Mouse (Mus musculus): ENCODE measurements around the gene Lrch1. TPM values are rescaled to one million over a fixed set of nuclear protein-coding genes. Genes with fewer than 3 reads are reported as not detected.

Lrch1 gene
- polyA plus RNA-seq, 1 experiment from 2014 or later = 16.6 TPM

- H3K36me3 ChIP-seq = no peaks in the 10 kb centered on the region
- 77% methylated on average over 6 of the region's 6 CpGs for WGBS
Observed at GRCm38 (mm10) chr14:74976972-74977371, 29.3 kb upstream of the Lrch1 start.

DNA sequence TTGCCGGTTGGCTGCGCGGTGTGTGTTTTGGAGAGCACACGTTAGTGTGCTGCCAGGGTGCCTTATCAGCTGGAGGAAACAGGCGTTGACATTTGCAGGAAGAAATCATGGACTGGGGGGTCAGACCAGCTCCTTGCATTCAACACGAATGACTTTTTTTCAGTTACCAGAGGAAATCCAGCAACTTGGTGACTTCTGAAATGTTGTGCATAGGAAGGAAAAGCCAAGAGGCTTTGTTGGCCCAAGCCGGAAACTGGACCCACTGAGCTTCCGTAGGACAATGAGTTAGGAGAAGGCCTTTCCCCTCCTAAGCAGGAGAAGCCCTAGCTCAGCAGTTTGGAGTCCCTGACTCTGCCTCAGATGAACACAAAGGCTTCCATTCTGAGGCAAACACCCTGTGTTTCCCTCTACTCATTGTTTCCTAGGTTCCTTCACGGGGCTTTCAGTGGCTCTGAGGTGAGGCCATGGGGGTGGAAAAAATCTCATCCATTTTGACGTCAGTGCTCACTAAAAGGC is 26.5 kb upstream of the Lrch1 start:
- Histone ChIP-seq H3K9ac (no peak overlapping the region), H3K9me3 (replicated peaks) (no peaks in the 10 kb centered on the region), H3K4me3 (no peak overlapping the region), H3K27ac (ENCODE audit: poor library complexity, severe bottlenecking) (peak overlapping the region; percentile 59), H3K4me2 (no peak overlapping the region), H3K36me3 (no peaks in the 10 kb centered on the region), H3K27me3 (replicated peaks) (0 out of 2 replicates have a peak, but pooled peaks cover 6% of the 10 kb centered on the region), H3K4me1 (replicated peaks) (peaks cover 33% of the 10 kb centered on the region)
- ATAC-seq (ENCODE audit: insufficient number of reproducible peaks, low FRiP score) = peak; percentile 76
- 27% methylated on average over 10 of the region's 10 CpGs for WGBS

More at GRCm38 (mm10) chr14:74976972-74977371, 29.3 kb upstream of the Lrch1 start:
- no peak overlapping the region for H3K4me3 ChIP-seq
- H3K27ac ChIP-seq (ENCODE audit: poor library complexity, severe bottlenecking) = no peak overlapping the region
- H3K4me1 ChIP-seq (replicated peaks) = peaks cover 33% of the 10 kb centered on the region
- no peak for ATAC-seq (ENCODE audit: insufficient number of reproducible peaks, low FRiP score)
- H3K9me3 ChIP-seq (replicated peaks) = no peaks in the 10 kb centered on the region
- H3K4me2 ChIP-seq = no peak overlapping the region
- H3K9ac ChIP-seq = no peak overlapping the region
- peaks cover 6% of the 10 kb centered on the region; the same call in 1 of the 2 replicates for H3K27me3 ChIP-seq (replicated peaks)

DNA sequence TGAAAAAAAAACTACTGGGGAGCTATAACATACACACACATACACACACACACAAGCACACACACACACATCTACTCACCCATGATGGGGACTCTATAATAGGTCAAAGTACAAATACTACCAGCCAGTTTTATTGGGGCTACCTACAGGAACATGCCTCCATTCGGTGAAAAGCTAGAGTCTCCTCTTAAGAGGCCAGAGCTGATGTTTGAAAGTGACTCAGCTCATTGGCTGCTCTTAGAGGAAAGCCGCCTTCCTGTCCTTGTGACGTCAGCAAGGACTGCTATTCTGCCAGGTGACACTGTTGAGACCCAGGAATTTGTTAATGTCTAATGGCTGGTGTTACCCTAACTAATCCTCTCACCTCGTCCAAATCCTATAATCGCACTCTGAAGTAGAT is 25.0 kb upstream of the Lrch1 start:
- WGBS = 65% methylated on average over 5 of the region's 5 CpGs
- H3K4me2 ChIP-seq = no peak overlapping the region
- no peak overlapping the region for H3K9ac ChIP-seq
- H3K4me1 ChIP-seq (replicated peaks) = peaks cover 33% of the 10 kb centered on the region
- no peaks in the 10 kb centered on the region for H3K36me3 ChIP-seq
- H3K4me3 ChIP-seq = no peak overlapping the region
- 0 out of 2 replicates have a peak, but pooled peaks cover 6% of the 10 kb centered on the region for H3K27me3 ChIP-seq (replicated peaks)
- ATAC-seq (ENCODE audit: insufficient number of reproducible peaks, low FRiP score) = no peak
- H3K27ac ChIP-seq (ENCODE audit: poor library complexity, severe bottlenecking) = no peak overlapping the region
- 0 out of 2 replicates have a peak, but pooled peaks cover under 1% of the 10 kb centered on the region for H3K9me3 ChIP-seq (replicated peaks)

GRCm38 (mm10) chr14:74972216-74972615 is 24.5 kb upstream of the Lrch1 start:
- no peak overlapping the region for H3K4me3 ChIP-seq
- 11% methylated on average over 3 of the region's 3 CpGs for WGBS

GRCm38 (mm10) chr14:74963402-74963764 is 15.7 kb upstream of the Lrch1 start:
- no peaks in the 10 kb centered on the region for H3K4me1 ChIP-seq (replicated peaks)
- H3K36me3 ChIP-seq = no peaks in the 10 kb centered on the region
- no peak overlapping the region for H3K9ac ChIP-seq
- no peak for ATAC-seq (ENCODE audit: insufficient number of reproducible peaks, low FRiP score)
- H3K27ac ChIP-seq (ENCODE audit: poor library complexity, severe bottlenecking) = no peak overlapping the region
- no peak overlapping the region for H3K4me2 ChIP-seq
- H3K27me3 ChIP-seq (replicated peaks) = peaks cover 7% of the 10 kb centered on the region; the same call in 1 of the 2 replicates
- no peak overlapping the region for H3K4me3 ChIP-seq
- 0 out of 2 replicates have a peak, but pooled peaks cover 7% of the 10 kb centered on the region for H3K9me3 ChIP-seq (replicated peaks)
- 75% methylated on average over 3 of the region's 3 CpGs for WGBS

More at GRCm38 (mm10) chr14:74972216-74972615, 24.5 kb upstream of the Lrch1 start:
- H3K9me3 ChIP-seq (replicated peaks) = 0 out of 2 replicates have a peak, but pooled peaks cover 5% of the 10 kb centered on the region
- no peak overlapping the region for H3K9ac ChIP-seq
- peak; percentile 36; the same call in 1 of the 2 replicates for ATAC-seq (ENCODE audit: insufficient number of reproducible peaks, low FRiP score)
- H3K27me3 ChIP-seq (replicated peaks) = 0 out of 2 replicates have a peak, but pooled peaks cover 6% of the 10 kb centered on the region
- no peak overlapping the region for H3K4me2 ChIP-seq
- no peaks in the 10 kb centered on the region for H3K36me3 ChIP-seq
- H3K4me1 ChIP-seq (replicated peaks) = peaks cover 33% of the 10 kb centered on the region
- H3K27ac ChIP-seq (ENCODE audit: poor library complexity, severe bottlenecking) = no peak overlapping the region

- H3K27ac ChIP-seq (ENCODE audit: poor library complexity, severe bottlenecking) = no peak overlapping the region
Observed at GRCm38 (mm10) chr14:74962713-74963401, 15.2 kb upstream of the Lrch1 start.

GRCm38 (mm10) chr14:74960568-74960967 is 12.9 kb upstream of the Lrch1 start:
- no peaks in the 10 kb centered on the region for H3K9me3 ChIP-seq (replicated peaks)
- H3K4me2 ChIP-seq = no peak overlapping the region
- WGBS = 71% methylated on average over 5 of the region's 5 CpGs
- peaks cover 7% of the 10 kb centered on the region; the same call in 1 of the 2 replicates for H3K27me3 ChIP-seq (replicated peaks)
- H3K4me1 ChIP-seq (replicated peaks) = no peaks in the 10 kb centered on the region
- no peak for ATAC-seq (ENCODE audit: insufficient number of reproducible peaks, low FRiP score)
- no peak overlapping the region for H3K9ac ChIP-seq
- H3K36me3 ChIP-seq = no peaks in the 10 kb centered on the region
- no peak overlapping the region for H3K4me3 ChIP-seq
- H3K27ac ChIP-seq (ENCODE audit: poor library complexity, severe bottlenecking) = no peak overlapping the region

More at GRCm38 (mm10) chr14:74962713-74963401, 15.2 kb upstream of the Lrch1 start:
- peaks cover 7% of the 10 kb centered on the region; the same call in 1 of the 2 replicates for H3K27me3 ChIP-seq (replicated peaks)
- H3K36me3 ChIP-seq = no peaks in the 10 kb centered on the region
- no peaks in the 10 kb centered on the region for H3K4me1 ChIP-seq (replicated peaks)
- 70% methylated on average over 8 of the region's 8 CpGs for WGBS
- H3K9ac ChIP-seq = no peak overlapping the region
- H3K9me3 ChIP-seq (replicated peaks) = 0 out of 2 replicates have a peak, but pooled peaks cover 7% of the 10 kb centered on the region
- H3K4me3 ChIP-seq = no peak overlapping the region
- H3K4me2 ChIP-seq = no peak overlapping the region
- ATAC-seq (ENCODE audit: insufficient number of reproducible peaks, low FRiP score) = no peak

DNA sequence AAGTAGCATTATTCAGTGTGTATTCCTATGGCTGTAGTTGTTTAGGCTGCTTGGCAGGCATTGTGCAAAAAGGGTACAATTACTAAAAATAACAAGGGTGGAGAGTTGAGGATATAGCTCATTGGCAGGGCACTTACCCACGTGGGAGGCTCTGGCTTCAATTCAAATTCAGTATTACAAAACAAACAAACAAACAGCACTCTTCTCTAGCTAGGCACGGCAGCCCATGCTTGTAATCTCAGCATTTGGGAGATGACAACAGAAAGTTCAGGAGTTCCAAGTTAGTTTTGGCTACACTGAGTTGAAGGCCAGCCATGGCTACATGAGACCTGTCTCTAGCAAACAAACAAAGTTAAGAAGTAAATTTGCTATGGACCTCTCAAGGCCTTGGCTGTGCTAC is 9.0 kb upstream of the Lrch1 start:
- no peak overlapping the region for H3K27ac ChIP-seq (ENCODE audit: poor library complexity, severe bottlenecking)
- 44% methylated on average over 2 of the region's 2 CpGs for WGBS
- no peak overlapping the region for H3K4me2 ChIP-seq
- H3K9me3 ChIP-seq (replicated peaks) = no peaks in the 10 kb centered on the region
- H3K9ac ChIP-seq = no peak overlapping the region
- ATAC-seq (ENCODE audit: insufficient number of reproducible peaks, low FRiP score) = no peak
- H3K4me3 ChIP-seq = no peak overlapping the region
- peaks cover 6% of the 10 kb centered on the region for H3K27me3 ChIP-seq (replicated peaks)
- no peaks in the 10 kb centered on the region for H3K36me3 ChIP-seq
- H3K4me1 ChIP-seq (replicated peaks) = peaks cover 7% of the 10 kb centered on the region; the same call in 1 of the 2 replicates

- Histone ChIP-seq H3K27ac (ENCODE audit: poor library complexity, severe bottlenecking) (no peak overlapping the region), H3K9me3 (replicated peaks) (no peaks in the 10 kb centered on the region), H3K4me3 (no peak overlapping the region), H3K27me3 (replicated peaks) (peaks cover 1% of the 10 kb centered on the region), H3K4me1 (replicated peaks) (peaks cover 7% of the 10 kb centered on the region; the same call in 1 of the 2 replicates), H3K36me3 (no peaks in the 10 kb centered on the region), H3K4me2 (no peak overlapping the region), H3K9ac (no peak overlapping the region)
- no peak for ATAC-seq (ENCODE audit: insufficient number of reproducible peaks, low FRiP score)
- WGBS = 83% methylated on average over 1 of the region's 1 CpGs
Observed at GRCm38 (mm10) chr14:74956234-74956633, 8.6 kb upstream of the Lrch1 start.

DNA sequence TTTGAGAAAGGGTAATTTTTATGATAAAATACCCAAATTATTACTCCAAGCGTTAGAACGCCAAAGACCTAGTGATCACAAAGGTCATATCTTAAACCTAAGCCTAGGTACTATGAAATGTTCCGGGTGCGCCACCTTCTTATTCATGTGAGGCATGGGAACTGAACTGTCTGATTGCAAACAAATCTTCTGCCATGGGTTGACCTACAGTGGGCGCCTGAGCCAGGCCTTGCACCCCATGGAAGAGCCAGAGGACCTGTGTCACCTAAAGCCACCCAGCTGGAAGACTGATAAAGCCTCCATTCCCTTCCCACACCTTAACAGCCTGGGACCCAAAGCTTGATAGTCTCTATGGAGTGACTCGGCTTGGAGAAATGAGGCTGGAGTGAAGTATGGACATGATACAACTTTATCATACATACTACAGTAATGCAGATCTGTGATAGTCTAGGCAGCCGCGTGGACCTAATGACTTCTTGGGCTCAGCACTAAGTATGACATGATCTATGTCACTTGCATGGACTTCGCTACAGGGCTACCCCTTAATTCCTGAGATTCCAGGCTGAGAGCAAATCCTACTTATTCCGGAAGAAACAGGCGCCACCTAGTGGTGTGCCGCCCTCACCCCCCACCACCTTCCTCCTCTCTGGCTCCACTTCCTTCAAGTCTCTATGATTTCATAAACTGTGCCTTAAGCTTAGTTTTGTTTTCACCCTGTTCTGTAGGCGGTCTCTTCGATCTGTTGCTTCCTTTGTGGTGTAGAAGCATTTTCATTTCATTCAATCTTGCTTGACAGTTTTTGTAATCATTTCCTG is 957 bp upstream of the Lrch1 start:
- ATAC-seq (ENCODE audit: insufficient number of reproducible peaks, low FRiP score) = no peak
- no peaks in the 10 kb centered on the region for H3K36me3 ChIP-seq
- peaks cover 31% of the 10 kb centered on the region for H3K4me1 ChIP-seq (replicated peaks)
- peak overlapping the region; percentile 90; the same call in 1 of the 2 replicates for H3K27ac ChIP-seq (ENCODE audit: poor library complexity, severe bottlenecking)
- 35% methylated on average over 14 of the region's 14 CpGs for WGBS
- H3K4me3 ChIP-seq = peak overlapping the region; percentile 91
- H3K27me3 ChIP-seq (replicated peaks) = no peaks in the 10 kb centered on the region; the same call in 1 of the 2 replicates
- no peaks in the 10 kb centered on the region for H3K9me3 ChIP-seq (replicated peaks)
- H3K4me2 ChIP-seq = peak overlapping the region; percentile 93
- H3K9ac ChIP-seq = no peak overlapping the region

DNA sequence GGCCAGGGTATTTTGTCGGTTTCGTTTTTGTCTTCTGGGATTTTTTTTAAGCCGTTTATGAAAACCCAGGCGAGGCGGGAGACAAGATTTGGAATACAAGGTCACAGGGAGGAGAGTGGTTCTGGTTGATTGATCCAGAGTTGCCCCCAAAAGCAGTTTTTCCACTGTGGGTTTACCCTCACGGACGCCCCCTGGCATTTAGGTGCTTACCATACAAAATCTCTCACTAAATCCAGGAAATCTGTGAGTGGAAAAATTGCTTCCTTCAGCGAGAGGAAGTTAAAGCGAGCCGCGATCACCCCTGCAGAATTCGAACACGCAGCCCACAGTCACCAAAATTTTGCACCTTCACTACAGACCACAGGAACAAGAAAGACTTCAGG is 329 bp upstream of the Lrch1 start:
- no peaks in the 10 kb centered on the region for H3K36me3 ChIP-seq
- 24% methylated on average over 13 of the region's 13 CpGs for WGBS
- peaks cover 28% of the 10 kb centered on the region for H3K4me1 ChIP-seq (replicated peaks)
- no peak for ATAC-seq (ENCODE audit: insufficient number of reproducible peaks, low FRiP score)
- peak overlapping the region; percentile 90; the same call in 1 of the 2 replicates for H3K27ac ChIP-seq (ENCODE audit: poor library complexity, severe bottlenecking)
- peak overlapping the region; percentile 93 for H3K4me2 ChIP-seq
- H3K9me3 ChIP-seq (replicated peaks) = no peaks in the 10 kb centered on the region
- H3K9ac ChIP-seq = peak overlapping the region; percentile 93; the same call in 1 of the 2 replicates
- peak overlapping the region; percentile 91 for H3K4me3 ChIP-seq
- no peaks in the 10 kb centered on the region for H3K27me3 ChIP-seq (replicated peaks)

Data from heart, embryonic 12.5 days (tissue).